Mouse (Mus musculus): ENCODE results near the gene Prkg2. TPM values are rescaled to one million over a fixed set of nuclear protein-coding genes. Genes with fewer than 3 reads are reported as not detected.
A peak's percentile ranks its signal among the peaks of the same experiment; 100 is the strongest.

Gene Prkg2
- total RNA-seq (2014; rRNA removed), result 2.5 and 3.2 TPM in 2 replicates
- polyA plus RNA-seq (2015; fragmentation: Nextera tagmentation; extraction: Ambion mirVana), result 2.7 and 2.9 TPM in 2 replicates

DNA sequence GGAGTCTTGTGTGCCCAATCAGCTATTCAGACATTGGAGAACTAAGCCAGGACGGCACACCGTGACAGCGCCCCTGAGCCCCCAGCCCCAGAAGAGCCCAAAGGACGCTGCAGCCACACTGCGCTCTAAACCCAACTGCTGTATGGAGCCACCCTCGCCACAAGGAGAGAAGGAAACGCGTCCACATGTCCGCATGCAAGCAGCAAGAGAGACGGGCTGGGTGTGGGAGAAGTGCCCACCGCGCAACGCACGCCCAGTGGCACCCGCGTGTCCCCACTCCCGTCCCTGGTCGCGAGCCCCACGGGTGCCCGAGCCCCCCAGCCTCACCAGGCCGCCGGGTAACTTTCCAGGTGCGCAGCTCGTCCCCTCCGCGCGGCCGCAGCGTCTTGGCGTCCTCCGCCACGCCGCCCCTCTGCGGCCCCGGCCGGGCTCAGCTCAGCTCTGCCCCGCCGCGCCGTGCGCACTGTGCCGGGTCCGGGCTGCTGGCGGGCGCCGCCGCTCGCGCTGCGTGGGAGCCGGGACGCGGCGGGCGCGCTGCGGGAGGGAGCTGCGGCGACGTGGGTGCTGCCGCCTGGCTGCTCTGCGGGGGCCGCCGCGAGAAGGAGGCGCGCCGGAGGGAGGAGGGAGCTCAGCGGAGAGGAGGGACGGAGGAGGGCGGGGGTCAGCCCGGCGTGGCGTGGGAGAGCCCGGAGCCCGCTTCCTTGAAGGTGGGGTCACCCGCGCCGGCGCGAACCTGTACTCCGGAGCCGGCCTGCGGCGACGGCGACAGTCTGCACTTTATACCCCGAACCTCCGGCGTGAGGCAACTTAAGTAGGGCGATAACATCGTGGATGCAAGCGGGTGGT lies at the start of gene Prkg2:
Gene Prkg2, minus strand, starts transcription at position 756 of the 846 bp plus-strand sequence.
- peak; percentile 23 for DNase-seq (ENCODE audit: low spot score)
- WGBS, result under 1% methylated on average over 58 of the region's 94 CpGs
- Histone ChIP-seq H3K9ac (replicated peaks; ENCODE audit: low read length, poor library complexity, severe bottlenecking) (peak within 1 kb of the TSS; percentile 73), H3K4me2 (ENCODE audit: low read depth, low read length, poor library complexity, severe bottlenecking) (peak within 1 kb of the TSS; percentile 98), H3K4me3 (ENCODE audit: low read depth, low read length) (peak within 1 kb of the TSS; percentile 77), H3K36me3 (ENCODE audit: insufficient read depth, low read length) (no peaks in the 10 kb centered on the region), H3K27me3 (ENCODE audit: insufficient read depth, low read length) (0 out of 2 replicates have a peak, but pooled peaks cover 3% of the 10 kb centered on the region), H3K9me3 (ENCODE audit: low read length) (no peaks in the 10 kb centered on the region), H3K4me1 (ENCODE audit: insufficient read depth, low read length) (0 out of 2 replicates have a peak, but pooled peaks cover 4% of the 10 kb centered on the region), H3K27ac (ENCODE audit: low read depth, low read length) (no peak within 1 kb of the TSS)
- peak; percentile 69 for ATAC-seq (ENCODE audit: low FRiP score)
- TF ChIP-seq CTCF (IDR thresholded peaks at IDR 0.05), result no peak

DNA sequence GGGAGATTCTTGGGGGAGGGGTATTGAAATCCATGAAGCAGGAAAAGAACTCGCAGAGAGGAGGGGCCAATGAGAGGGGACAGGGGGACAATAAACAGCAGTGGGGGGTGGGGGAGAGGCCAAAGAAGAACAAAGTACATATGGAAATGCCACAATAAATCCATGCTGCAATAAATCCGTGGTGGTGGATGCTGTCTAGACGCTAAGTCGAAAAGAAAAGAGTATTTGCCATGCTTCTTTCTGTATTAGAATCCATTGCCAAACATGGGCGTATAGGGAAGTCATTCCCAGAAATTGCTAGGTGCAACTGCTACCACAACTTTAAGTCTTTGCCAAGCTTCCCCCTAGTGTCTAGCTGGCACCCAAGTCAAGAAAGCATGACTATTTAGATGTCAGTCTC lies 46.8 kb upstream of the Prkg2 start:
- ATAC-seq (ENCODE audit: low FRiP score) (no peak), DNase-seq (ENCODE audit: low spot score) (no peak)
- H3K27me3 ChIP-seq (ENCODE audit: insufficient read depth, low read length), result no peaks in the 10 kb centered on the region
- H3K4me3 ChIP-seq (ENCODE audit: low read depth, low read length), result no peak overlapping the region
- TF ChIP-seq CTCF (IDR thresholded peaks at IDR 0.05), result no peak
- H3K4me2 ChIP-seq (ENCODE audit: low read depth, low read length, poor library complexity, severe bottlenecking), result no peak overlapping the region
- no peaks in the 10 kb centered on the region for H3K4me1 ChIP-seq (ENCODE audit: insufficient read depth, low read length)
- no peak overlapping the region for H3K27ac ChIP-seq (ENCODE audit: low read depth, low read length)
- H3K9me3 ChIP-seq (ENCODE audit: low read length), result no peaks in the 10 kb centered on the region
- no peak overlapping the region for H3K9ac ChIP-seq (replicated peaks; ENCODE audit: low read length, poor library complexity, severe bottlenecking)
- 14% methylated on average over 5 of the region's 5 CpGs for WGBS
- no peaks in the 10 kb centered on the region for H3K36me3 ChIP-seq (ENCODE audit: insufficient read depth, low read length)

DNA sequence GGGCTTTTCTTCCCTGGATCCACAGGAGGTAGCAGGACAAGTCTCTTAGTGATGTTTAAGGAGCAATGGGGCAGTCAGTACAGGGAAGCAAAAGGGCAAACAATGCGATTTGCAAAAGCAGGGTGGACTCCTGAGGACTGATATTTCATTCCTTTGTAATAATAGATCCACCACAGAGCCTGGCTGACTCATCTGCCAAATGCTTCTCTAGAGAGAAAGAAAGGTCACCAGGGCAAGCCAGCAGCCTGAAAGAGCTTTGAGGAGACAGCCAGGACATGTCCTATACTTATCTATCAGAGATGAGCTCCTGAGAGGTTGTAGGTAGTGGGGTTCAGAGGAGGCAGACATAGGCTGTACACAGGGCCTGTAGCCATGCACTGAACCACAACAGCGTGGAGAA lies 41.2 kb upstream of the Prkg2 start:
- Histone ChIP-seq H3K9ac (replicated peaks; ENCODE audit: low read length, poor library complexity, severe bottlenecking) (no peak overlapping the region), H3K36me3 (ENCODE audit: insufficient read depth, low read length) (no peaks in the 10 kb centered on the region), H3K4me2 (ENCODE audit: low read depth, low read length, poor library complexity, severe bottlenecking) (no peak overlapping the region), H3K4me1 (ENCODE audit: insufficient read depth, low read length) (no peaks in the 10 kb centered on the region), H3K27ac (ENCODE audit: low read depth, low read length) (no peak overlapping the region), H3K9me3 (ENCODE audit: low read length) (no peaks in the 10 kb centered on the region), H3K27me3 (ENCODE audit: insufficient read depth, low read length) (no peaks in the 10 kb centered on the region), H3K4me3 (ENCODE audit: low read depth, low read length) (no peak overlapping the region)
- no peak for TF ChIP-seq CTCF (IDR thresholded peaks at IDR 0.05)
- ATAC-seq (ENCODE audit: low FRiP score), result no peak
- DNase-seq (ENCODE audit: low spot score), result no peak
- WGBS, result 61% methylated on average over 2 of the region's 2 CpGs

DNA sequence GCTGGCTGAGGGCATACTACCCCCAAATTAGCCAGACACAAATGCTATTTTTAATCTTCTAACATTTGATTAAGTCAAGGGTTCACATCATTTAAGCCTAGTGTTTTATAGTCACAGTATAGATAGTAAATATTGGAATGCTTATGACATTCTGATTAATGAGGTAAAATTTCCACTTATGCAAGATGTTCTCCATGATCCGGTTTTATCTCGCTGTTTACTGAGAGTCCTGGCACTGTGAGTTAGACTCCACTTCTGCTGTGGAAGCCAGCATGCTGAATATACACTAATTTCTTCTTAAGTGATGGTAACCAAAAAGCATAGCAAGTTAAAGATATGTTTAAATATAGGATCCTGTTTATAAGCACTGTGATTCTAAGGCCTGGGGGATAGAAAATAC lies 31.2 kb upstream of the Prkg2 start:
- Histone ChIP-seq H3K4me1 (ENCODE audit: insufficient read depth, low read length) (no peaks in the 10 kb centered on the region), H3K27me3 (ENCODE audit: insufficient read depth, low read length) (no peaks in the 10 kb centered on the region), H3K4me3 (ENCODE audit: low read depth, low read length) (no peak overlapping the region), H3K36me3 (ENCODE audit: insufficient read depth, low read length) (no peaks in the 10 kb centered on the region), H3K4me2 (ENCODE audit: low read depth, low read length, poor library complexity, severe bottlenecking) (no peak overlapping the region), H3K9ac (replicated peaks; ENCODE audit: low read length, poor library complexity, severe bottlenecking) (no peak overlapping the region), H3K9me3 (ENCODE audit: low read length) (no peaks in the 10 kb centered on the region), H3K27ac (ENCODE audit: low read depth, low read length) (no peak overlapping the region)
- ATAC-seq (ENCODE audit: low FRiP score), result no peak
- no peak for DNase-seq (ENCODE audit: low spot score)
- 98% methylated on average over 2 of the region's 2 CpGs for WGBS
- TF ChIP-seq CTCF (IDR thresholded peaks at IDR 0.05), result no peak

DNA sequence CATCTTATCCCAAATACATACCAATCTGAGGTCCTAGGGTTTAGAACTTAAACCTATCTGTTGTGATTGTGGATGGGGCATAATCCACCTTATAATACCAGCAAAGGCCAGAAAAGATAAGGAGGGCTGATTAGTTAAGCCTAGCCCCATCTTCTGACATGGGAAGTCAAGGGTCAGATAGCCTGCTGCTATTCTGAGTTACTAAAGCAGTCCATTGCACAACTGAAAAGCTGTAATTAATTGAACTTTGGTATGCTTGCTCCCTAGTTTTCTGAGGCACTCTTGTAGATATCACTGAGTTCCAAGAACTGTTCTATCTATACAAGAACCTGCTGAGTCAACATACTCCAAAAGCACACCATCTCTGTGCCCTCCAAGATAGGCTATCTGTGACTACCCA lies 25.4 kb upstream of the Prkg2 start:
- H3K4me2 ChIP-seq (ENCODE audit: low read depth, low read length, poor library complexity, severe bottlenecking), result no peak overlapping the region
- no peaks in the 10 kb centered on the region for H3K27me3 ChIP-seq (ENCODE audit: insufficient read depth, low read length)
- DNase-seq (ENCODE audit: low spot score), result no peak
- no peak overlapping the region for H3K4me3 ChIP-seq (ENCODE audit: low read depth, low read length)
- no peak for ATAC-seq (ENCODE audit: low FRiP score)
- no peak overlapping the region for H3K27ac ChIP-seq (ENCODE audit: low read depth, low read length)
- no peak overlapping the region for H3K9ac ChIP-seq (replicated peaks; ENCODE audit: low read length, poor library complexity, severe bottlenecking)
- no peaks in the 10 kb centered on the region for H3K36me3 ChIP-seq (ENCODE audit: insufficient read depth, low read length)
- TF ChIP-seq CTCF (IDR thresholded peaks at IDR 0.05), result no peak
- H3K9me3 ChIP-seq (ENCODE audit: low read length), result no peaks in the 10 kb centered on the region
- no peaks in the 10 kb centered on the region for H3K4me1 ChIP-seq (ENCODE audit: insufficient read depth, low read length)

DNA sequence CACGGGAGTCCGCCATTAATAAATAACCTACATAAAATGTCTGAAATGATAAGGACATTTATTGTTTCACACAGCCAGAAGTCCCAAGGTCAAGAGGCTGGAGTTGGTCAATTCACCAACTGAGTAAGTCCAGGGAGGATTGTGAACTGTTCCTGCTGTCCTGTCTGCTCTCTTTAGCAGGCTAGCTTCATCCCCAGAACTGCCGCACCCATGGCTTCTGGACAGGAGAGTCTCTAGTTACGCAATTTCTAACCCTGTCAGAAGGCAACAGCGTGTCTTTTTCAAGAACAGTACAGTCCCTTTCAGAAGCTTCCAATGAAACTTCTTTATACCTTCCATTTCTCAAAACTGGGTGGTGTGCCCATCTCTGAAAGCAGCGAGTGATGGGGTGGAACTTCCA lies 1.9 kb upstream of the Prkg2 start:
- TF ChIP-seq CTCF (IDR thresholded peaks at IDR 0.05), result no peak
- Histone ChIP-seq H3K4me3 (ENCODE audit: low read depth, low read length) (no peak overlapping the region), H3K4me1 (ENCODE audit: insufficient read depth, low read length) (0 out of 2 replicates have a peak, but pooled peaks cover 4% of the 10 kb centered on the region), H3K27me3 (ENCODE audit: insufficient read depth, low read length) (0 out of 2 replicates have a peak, but pooled peaks cover 3% of the 10 kb centered on the region), H3K36me3 (ENCODE audit: insufficient read depth, low read length) (no peaks in the 10 kb centered on the region), H3K9ac (replicated peaks; ENCODE audit: low read length, poor library complexity, severe bottlenecking) (no peak overlapping the region), H3K9me3 (ENCODE audit: low read length) (no peaks in the 10 kb centered on the region), H3K27ac (ENCODE audit: low read depth, low read length) (no peak overlapping the region), H3K4me2 (ENCODE audit: low read depth, low read length, poor library complexity, severe bottlenecking) (no peak overlapping the region)
- ATAC-seq (ENCODE audit: low FRiP score), result no peak
- WGBS, result 95% methylated on average over 6 of the region's 6 CpGs
- no peak for DNase-seq (ENCODE audit: low spot score)
